Mouse (Mus musculus) G1E (cell line): Measurements from ENCODE around the gene Asic2. TPM values are rescaled to one million over a fixed set of nuclear protein-coding genes. Genes with fewer than 3 reads are reported as not detected.

Source experiments
- ATAC-seq: 2 replicates; pipeline ENCODE4 v1.8.0; 2016; ENCODE audit warnings: mild to moderate bottlenecking; ENCODE audit not compliant: insufficient number of reproducible peaks, poor library complexity, low FRiP score, severe bottlenecking; ENCODE audit errors: extremely low read depth
- DNase-seq: peaks from one replicate; pipeline ENCODE4 v3.0.0; 2012; ENCODE audit warnings: low spot score
- H3K27me3 ChIP-seq: 2 replicates; pipeline ENCODE4 v1.6.1; 2012; ENCODE audit warnings: mild to moderate bottlenecking, low read length, inconsistent platforms; ENCODE audit not compliant: insufficient read depth
- H3K36me3 ChIP-seq: replicated peaks from 2 replicates; pipeline ENCODE3; 2012; ENCODE audit warnings: mild to moderate bottlenecking, inconsistent platforms
- H3K4me1 ChIP-seq: 2 replicates; pipeline ENCODE4 v1.6.1; 2012; ENCODE audit warnings: low read depth, low read length, inconsistent platforms, mixed read lengths; ENCODE audit not compliant: insufficient read depth
- H3K4me3 ChIP-seq: 2 replicates; pipeline ENCODE4 v1.5.1; 2012; ENCODE audit warnings: low read depth, mild to moderate bottlenecking, inconsistent platforms, low read length, moderate library complexity, mixed read lengths
- H3K9me3 ChIP-seq: replicated peaks from 2 replicates; pipeline ENCODE4 v1.6.1; 2012; ENCODE audit warnings: inconsistent platforms
- CTCF ChIP-seq: IDR thresholded peaks from 2 replicates; pipeline ENCODE4 v1.5.1; 2012; ENCODE audit warnings: low read depth, low read length, inconsistent platforms, mixed read lengths
- GATA1 ChIP-seq: IDR thresholded peaks from 2 replicates; pipeline ENCODE4 v1.6.1; 2012; ENCODE audit warnings: borderline replicate concordance, low read length, inconsistent platforms, mixed read lengths
- GATA2 ChIP-seq: IDR thresholded peaks from 2 replicates; pipeline ENCODE4 v1.6.1; 2012; ENCODE audit warnings: low read depth, low read length, inconsistent platforms, borderline replicate concordance
- POLR2AphosphoS5 ChIP-seq: IDR thresholded peaks from 2 replicates; pipeline ENCODE4 v1.6.1; 2012; ENCODE audit warnings: low read depth, low read length, inconsistent platforms; ENCODE audit not compliant: insufficient replicate concordance
- TAL1 ChIP-seq: conservative IDR thresholded peaks from 2 replicates; pipeline ENCODE4 v1.6.1; 2012; ENCODE audit warnings: low read depth, low read length, inconsistent platforms, mixed read lengths
- polyA plus RNA-seq: library from polyadenylated mRNA; stranded (reverse); fragments of >175 nt; gene quantifications from 2 replicates; pipeline ENCODE4 v1.2.3, GENCODE M21; 2012
- total RNA-seq, 2 experiments: library from RNA; stranded (forward) in 1 of 2; stranded (reverse) in 1 of 2; fragments of 200-1000 nt in 1 of 2; fragments of >200 nt in 1 of 2; fragmentation: Nextera tagmentation in 1 of 2; gene quantifications; 2 replicates each; pipeline ENCODE4 v1.2.3; 2014 to 2017

The Asic2 gene
- total and polyA plus RNA-seq, 3 experiments: 0.16 TPM; not detected in 2

GRCm38 (mm10) chr11:81092161-81092560 lies 876.1 kb downstream of the Asic2 start:
- Histone ChIP-seq H3K27me3 (no peaks in the 10 kb centered on the region), H3K9me3 (peaks cover 56% of the 10 kb centered on the region), H3K4me1 (no peaks in the 10 kb centered on the region), H3K4me3 (no peak overlapping the region), H3K36me3 (no peaks in the 10 kb centered on the region)
- no peak for TF ChIP-seq TAL1
- no peak for TF ChIP-seq GATA2
- TF ChIP-seq GATA1: no peak
- no peak for TF ChIP-seq CTCF
- TF ChIP-seq POLR2AphosphoS5: no peak
- DNase-seq (no peak), ATAC-seq (no peak)

GRCm38 (mm10) chr11:81083822-81084221 lies 884.4 kb downstream of the Asic2 start:
- Histone ChIP-seq H3K4me3 (no peak overlapping the region), H3K36me3 (no peaks in the 10 kb centered on the region), H3K9me3 (peaks cover 63% of the 10 kb centered on the region), H3K27me3 (no peaks in the 10 kb centered on the region), H3K4me1 (no peaks in the 10 kb centered on the region)
- TF ChIP-seq POLR2AphosphoS5 (no peak), TAL1 (no peak), GATA2 (no peak), GATA1 (no peak)
- DNase-seq (no peak), ATAC-seq (no peak)

GRCm38 (mm10) chr11:81080076-81080805 lies 888.0 kb downstream of the Asic2 start:
- Histone ChIP-seq H3K9me3 (peaks cover 67% of the 10 kb centered on the region), H3K4me3 (no peak overlapping the region), H3K4me1 (no peaks in the 10 kb centered on the region), H3K27me3 (no peaks in the 10 kb centered on the region), H3K36me3 (no peaks in the 10 kb centered on the region)
- ATAC-seq (no peak), DNase-seq (no peak)
- no peak for TF ChIP-seq CTCF
- TF ChIP-seq GATA2: no peak
- TF ChIP-seq POLR2AphosphoS5: no peak
- TF ChIP-seq TAL1: no peak
- TF ChIP-seq GATA1: no peak

- ATAC-seq: no peak
- H3K36me3 ChIP-seq: no peaks in the 10 kb centered on the region
- no peak overlapping the region for H3K4me3 ChIP-seq
- DNase-seq: no peak
- H3K9me3 ChIP-seq: peaks cover 68% of the 10 kb centered on the region
- no peaks in the 10 kb centered on the region for H3K4me1 ChIP-seq
- no peaks in the 10 kb centered on the region for H3K27me3 ChIP-seq
- no peak for TF ChIP-seq CTCF
These were observed 889.0 kb downstream of the Asic2 start for GRCm38 (mm10) chr11:81079237-81079636.

GRCm38 (mm10) chr11:81071836-81072235 lies 896.4 kb downstream of the Asic2 start:
- H3K4me1 ChIP-seq: no peaks in the 10 kb centered on the region
- peaks cover 72% of the 10 kb centered on the region for H3K9me3 ChIP-seq
- TF ChIP-seq POLR2AphosphoS5 (no peak), CTCF (no peak), GATA1 (no peak), GATA2 (no peak), TAL1 (no peak)
- ATAC-seq: no peak
- no peaks in the 10 kb centered on the region for H3K36me3 ChIP-seq
- H3K27me3 ChIP-seq: no peaks in the 10 kb centered on the region
- DNase-seq: no peak
- no peak overlapping the region for H3K4me3 ChIP-seq

- DNase-seq (no peak), ATAC-seq (no peak)
- no peaks in the 10 kb centered on the region for H3K4me1 ChIP-seq
- TF ChIP-seq CTCF: no peak
- no peak for TF ChIP-seq GATA2
- TF ChIP-seq GATA1: no peak
- TF ChIP-seq TAL1: no peak
- TF ChIP-seq POLR2AphosphoS5: no peak
- peaks cover 74% of the 10 kb centered on the region for H3K9me3 ChIP-seq
- no peaks in the 10 kb centered on the region for H3K27me3 ChIP-seq
- H3K36me3 ChIP-seq: no peaks in the 10 kb centered on the region
- H3K4me3 ChIP-seq: no peak overlapping the region
These were observed 902.9 kb downstream of the Asic2 start for GRCm38 (mm10) chr11:81065386-81065785.
